Mouse (Mus musculus) kidney, adult 2 months (tissue): ENCODE results near the gene Acrv1. TPM values are rescaled to one million over a fixed set of nuclear protein-coding genes. Genes with fewer than 3 reads are reported as not detected.
"Not testable (repeated sequence)": the region's sequence is repeated elsewhere in the genome, so short reads cannot be mapped to it uniquely, and the experiment has no call there.

Source experiments
- DNase-seq: peaks from one replicate; pipeline ENCODE4 v3.0.0; 2021
- H3K27ac ChIP-seq: fragments of 200-500 bp; 2 replicates; pipeline ENCODE4 v1.5.1; 2012; ENCODE audit warnings: low read depth, low read length, control low read depth, inconsistent platforms; ENCODE audit not compliant: insufficient read depth
- H3K27me3 ChIP-seq: fragments of 200-500 bp; replicated peaks from 2 replicates; pipeline ENCODE4 v1.6.1; 2012; ENCODE audit warnings: mild to moderate bottlenecking, moderate library complexity, low read length, inconsistent platforms; ENCODE audit not compliant: control insufficient read depth, insufficient read depth
- H3K36me3 ChIP-seq: fragments of 200-500 bp; 2 replicates; pipeline ENCODE4 v1.6.1; 2012; ENCODE audit warnings: mild to moderate bottlenecking, moderate library complexity, low read length, inconsistent platforms; ENCODE audit not compliant: control insufficient read depth, insufficient read depth
- H3K4me1 ChIP-seq: fragments of 200-500 bp; 2 replicates; pipeline ENCODE4 v1.6.1; 2011; ENCODE audit warnings: low read length; ENCODE audit not compliant: control insufficient read depth, insufficient read depth
- H3K4me3 ChIP-seq: fragments of 200-500 bp; 2 replicates; pipeline ENCODE4 v1.5.1; 2011; ENCODE audit warnings: mild to moderate bottlenecking, low read depth, low read length, control low read depth; ENCODE audit not compliant: insufficient read depth
- CTCF ChIP-seq: fragments of 200-500 bp; conservative IDR thresholded peaks from 2 replicates; pipeline ENCODE4 v1.5.1; 2011; ENCODE audit warnings: low read depth, mild to moderate bottlenecking, control low read depth, low read length, moderate library complexity, mixed read lengths; ENCODE audit not compliant: insufficient read depth, insufficient read length
- POLR2A ChIP-seq: fragments of 200-500 bp; IDR thresholded peaks from one replicate; pipeline ENCODE4 v1.6.1; 2011; ENCODE audit warnings: low read depth, low read length, control low read depth
- WGBS: fragments of 180-500 bp; shearing (Covaris S2); methylation state at CpG from one replicate; pipeline ENCODE4 v1.1.7; 2018; 5-methylcytosine and 5-hydroxymethylcytosine counted together
- polyA plus RNA-seq: library from polyadenylated mRNA; depleted of rRNA; stranded (reverse); fragments of >200 nt; gene quantifications from 2 replicates; pipeline ENCODE4 v1.2.3, GENCODE M21; 2012; rRNA removed

Gene Acrv1
- polyA plus RNA-seq = 0.16 and 0.31 TPM in 2 replicates

GRCm38 (mm10) chr9:36692920-36693319 lies at the start of gene Acrv1:
Gene Acrv1 (plus strand): TSS chr9:36693220.
- no peaks in the 10 kb centered on the region for H3K4me1 ChIP-seq
- WGBS = 58% methylated on average over 1 of the region's 1 CpGs
- H3K27ac ChIP-seq = no peak within 1 kb of the TSS
- H3K4me3 ChIP-seq = no peak within 1 kb of the TSS
- no peaks in the 10 kb centered on the region for H3K36me3 ChIP-seq
- no peak for DNase-seq
- no peak for TF ChIP-seq POLR2A
- no peak for TF ChIP-seq CTCF
- no peaks in the 10 kb centered on the region for H3K27me3 ChIP-seq

- H3K27me3 ChIP-seq, H3K36me3 ChIP-seq, H3K4me1 ChIP-seq, H3K27ac ChIP-seq, H3K4me3 ChIP-seq, DNase-seq: not testable (repeated sequence)
- 53% methylated on average over 3 of the region's 3 CpGs for WGBS
Observed at GRCm38 (mm10) chr9:36643276-36643675, 49.7 kb upstream of the Acrv1 start, which contains the start of gene A630095E13Rik. Gene A630095E13Rik (minus strand): TSS chr9:36643376.

- DNase-seq = no peak
- Histone ChIP-seq H3K36me3 (no peaks in the 10 kb centered on the region), H3K27ac (no peak overlapping the region), H3K4me3 (no peak overlapping the region), H3K4me1 (no peaks in the 10 kb centered on the region), H3K27me3 (no peaks in the 10 kb centered on the region)
- 46% methylated on average over 2 of the region's 2 CpGs for WGBS
- no peak for TF ChIP-seq POLR2A
- TF ChIP-seq CTCF = no peak
Observed at GRCm38 (mm10) chr9:36681424-36681823, 11.6 kb upstream of the Acrv1 start.

- Histone ChIP-seq H3K36me3 (no peaks in the 10 kb centered on the region), H3K27ac (no peak overlapping the region), H3K27me3 (no peaks in the 10 kb centered on the region), H3K4me1 (no peaks in the 10 kb centered on the region), H3K4me3 (no peak overlapping the region)
- DNase-seq = no peak
- TF ChIP-seq POLR2A = no peak
- no peak for TF ChIP-seq CTCF
Observed at GRCm38 (mm10) chr9:36687329-36687728, 5.7 kb upstream of the Acrv1 start.

- 90% methylated on average over 10 of the region's 10 CpGs for WGBS
- H3K27ac ChIP-seq = no peak overlapping the region
- TF ChIP-seq POLR2A (no peak), CTCF (no peak)
- H3K27me3 ChIP-seq = no peaks in the 10 kb centered on the region
- no peak for DNase-seq
- H3K4me3 ChIP-seq = no peak overlapping the region
- H3K4me1 ChIP-seq = no peaks in the 10 kb centered on the region
- no peaks in the 10 kb centered on the region for H3K36me3 ChIP-seq
Observed at GRCm38 (mm10) chr9:36694276-36694675, 1.3 kb downstream of the Acrv1 start.

GRCm38 (mm10) chr9:36705923-36706322 lies 12.9 kb downstream of the Acrv1 start:
- no peak for DNase-seq
- H3K4me1 ChIP-seq = no peaks in the 10 kb centered on the region
- H3K4me3 ChIP-seq = no peak overlapping the region
- H3K36me3 ChIP-seq = no peaks in the 10 kb centered on the region
- TF ChIP-seq POLR2A (no peak), CTCF (no peak)
- H3K27me3 ChIP-seq = no peaks in the 10 kb centered on the region
- no peak overlapping the region for H3K27ac ChIP-seq
- WGBS = 83% methylated on average over 3 of the region's 3 CpGs

- no peak overlapping the region for H3K27ac ChIP-seq
- no peaks in the 10 kb centered on the region for H3K27me3 ChIP-seq
- H3K4me1 ChIP-seq = no peaks in the 10 kb centered on the region
- H3K36me3 ChIP-seq = no peaks in the 10 kb centered on the region
- TF ChIP-seq POLR2A = no peak
- no peak for TF ChIP-seq CTCF
- H3K4me3 ChIP-seq = no peak overlapping the region
- DNase-seq = no peak
- WGBS = 92% methylated on average over 6 of the region's 6 CpGs
Observed at GRCm38 (mm10) chr9:36707304-36707703, 14.3 kb downstream of the Acrv1 start.

- Histone ChIP-seq H3K4me1 (no peaks in the 10 kb centered on the region), H3K4me3 (no peak overlapping the region), H3K27me3 (no peaks in the 10 kb centered on the region), H3K27ac (no peak overlapping the region), H3K36me3 (no peaks in the 10 kb centered on the region)
- 69% methylated on average over 3 of the region's 3 CpGs for WGBS
- TF ChIP-seq CTCF (no peak), POLR2A (no peak)
- DNase-seq = no peak
Observed at GRCm38 (mm10) chr9:36716624-36717023, 23.6 kb downstream of the Acrv1 start.
